Mouse (Mus musculus) liver, embryonic 16.5 days (tissue): ENCODE measurements around the gene Amh. TPM values are rescaled to one million over a fixed set of nuclear protein-coding genes. Genes with fewer than 3 reads are reported as not detected.

Experiments used
- ATAC-seq: fragments of 200-750 bp; cut with Nextera tagmentation; 2 replicates; pipeline ENCODE4 v1.8.0; 2017; ENCODE audit warnings: low read depth, mild to moderate bottlenecking, moderate number of reproducible peaks, moderate library complexity
- H3K27ac ChIP-seq: fragments of 300-500 bp; sonication (generic); 2 replicates; pipeline ENCODE4 v1.5.1; 2014; ENCODE audit warnings: mild to moderate bottlenecking, low read length
- H3K27me3 ChIP-seq: fragments of 300-500 bp; sonication (generic); 2 replicates; pipeline ENCODE4 v1.6.1; 2014; ENCODE audit warnings: low read depth, low read length, mixed read lengths; ENCODE audit not compliant: control insufficient read depth, insufficient read depth
- H3K36me3 ChIP-seq: fragments of 300-500 bp; sonication (generic); 2 replicates; pipeline ENCODE4 v1.6.1; 2014; ENCODE audit warnings: mild to moderate bottlenecking; ENCODE audit not compliant: control insufficient read depth, insufficient read depth
- H3K4me1 ChIP-seq: fragments of 300-500 bp; sonication (generic); 2 replicates; pipeline ENCODE4 v1.6.1; 2014; ENCODE audit warnings: low read depth, low read length, mixed read lengths; ENCODE audit not compliant: control insufficient read depth
- H3K4me2 ChIP-seq: fragments of 300-500 bp; sonication (generic); 2 replicates; pipeline ENCODE4 v1.6.1; 2014; ENCODE audit warnings: low read depth, low read length, mixed read lengths
- H3K4me3 ChIP-seq: fragments of 300-500 bp; sonication (generic); 2 replicates; pipeline ENCODE4 v1.5.1; 2014; ENCODE audit warnings: low read depth, mild to moderate bottlenecking, low read length
- H3K9ac ChIP-seq: fragments of 300-500 bp; sonication (generic); 2 replicates; pipeline ENCODE4 v1.6.1; 2014; ENCODE audit warnings: low read depth, low read length
- H3K9me3 ChIP-seq: fragments of 300-500 bp; sonication (generic); replicated peaks from 2 replicates; pipeline ENCODE4 v1.6.1; 2016; ENCODE audit warnings: low read length; ENCODE audit not compliant: control insufficient read depth
- WGBS: fragments of 180-500 bp; shearing (Covaris S2); extraction: QIAGEN DNeasy Blood & Tissue Kit; methylation state at CpG from one replicate; pipeline ENCODE4 v1.1.7; 2014; ENCODE audit not compliant: insufficient replicate concordance; 5-methylcytosine and 5-hydroxymethylcytosine counted together
- polyA plus RNA-seq: library from polyadenylated mRNA; unstranded; fragments of >200 nt; fragmentation: Nextera tagmentation; extraction: Ambion mirVana; gene quantifications from 2 replicates; pipeline ENCODE4 v1.2.1, GENCODE M21; 2015

Amh gene
- polyA plus RNA-seq, 1 experiment from 2014 or later: 0.08 TPM

- no peak overlapping the region for H3K27ac ChIP-seq
- H3K27me3 ChIP-seq: no peaks in the 10 kb centered on the region
- H3K9ac ChIP-seq: no peak overlapping the region
- 55% methylated on average over 3 of the region's 3 CpGs for WGBS
- H3K4me3 ChIP-seq: no peak overlapping the region
- no peaks in the 10 kb centered on the region for H3K9me3 ChIP-seq
- H3K4me2 ChIP-seq: no peak overlapping the region
- H3K4me1 ChIP-seq: peaks cover 38% of the 10 kb centered on the region
- peaks cover 18% of the 10 kb centered on the region for H3K36me3 ChIP-seq
- ATAC-seq: no peak
These were observed 43.2 kb upstream of the Amh start for GRCm38 (mm10) chr10:80761821-80762220.

DNA sequence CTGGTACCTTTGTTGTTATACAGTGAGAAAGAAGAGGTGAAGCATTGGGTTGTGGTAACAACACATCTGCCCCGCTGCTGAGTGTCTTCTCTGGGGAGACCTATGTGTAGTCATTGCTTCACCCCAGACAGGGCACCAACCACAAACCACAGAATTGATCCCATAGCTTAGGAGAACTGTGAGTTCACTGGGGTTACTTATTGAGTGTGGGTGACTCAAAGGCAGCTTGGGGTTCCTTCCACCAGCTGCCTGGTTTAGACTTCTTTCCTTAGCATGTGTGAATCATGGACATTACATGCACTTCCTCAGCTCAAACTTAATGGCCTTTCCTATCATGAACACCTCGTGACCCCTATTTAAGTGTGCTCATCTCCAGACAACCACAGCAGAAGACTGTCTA, 41.5 kb upstream of the Amh start:
- no peaks in the 10 kb centered on the region for H3K27me3 ChIP-seq
- H3K4me1 ChIP-seq: peaks cover 23% of the 10 kb centered on the region
- ATAC-seq: no peak
- H3K4me3 ChIP-seq: no peak overlapping the region
- H3K9ac ChIP-seq: no peak overlapping the region
- H3K4me2 ChIP-seq: no peak overlapping the region
- H3K9me3 ChIP-seq: no peaks in the 10 kb centered on the region
- peaks cover 31% of the 10 kb centered on the region for H3K36me3 ChIP-seq
- 56% methylated on average over 2 of the region's 2 CpGs for WGBS
- H3K27ac ChIP-seq: no peak overlapping the region

- Histone ChIP-seq H3K9ac (no peak overlapping the region), H3K4me2 (no peak overlapping the region), H3K4me1 (peaks cover 12% of the 10 kb centered on the region), H3K9me3 (no peaks in the 10 kb centered on the region), H3K27ac (no peak overlapping the region), H3K4me3 (no peak overlapping the region), H3K36me3 (peaks cover 48% of the 10 kb centered on the region), H3K27me3 (no peaks in the 10 kb centered on the region)
- no peak for ATAC-seq
- 92% methylated on average over 2 of the region's 2 CpGs for WGBS
These were observed 39.3 kb upstream of the Amh start for GRCm38 (mm10) chr10:80765746-80766145.

- no peak overlapping the region for H3K9ac ChIP-seq
- H3K27ac ChIP-seq: peak overlapping the region; percentile 64
- WGBS: 84% methylated on average over 10 of the region's 10 CpGs
These were observed 38.8 kb upstream of the Amh start for GRCm38 (mm10) chr10:80766161-80766815.

DNA sequence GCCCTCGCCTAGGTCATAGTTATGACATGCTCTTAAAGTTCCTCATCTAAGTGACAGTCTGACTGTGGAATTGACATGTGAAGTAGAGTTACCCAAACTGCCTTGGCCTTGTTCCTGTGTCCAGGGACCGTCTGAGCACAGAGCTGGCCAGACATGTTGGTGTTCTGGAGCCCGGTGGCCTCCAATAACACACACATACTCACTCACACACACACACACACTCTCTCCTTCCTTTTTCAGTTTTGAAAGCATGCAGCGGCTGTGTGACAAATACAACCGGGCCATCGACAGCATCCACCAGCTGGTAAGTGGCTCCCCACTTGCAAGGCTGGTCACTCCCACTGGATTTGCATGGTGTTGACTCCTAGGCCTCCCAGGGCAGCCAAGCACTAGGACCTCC, 36.7 kb upstream of the Amh start:
- H3K4me3 ChIP-seq: no peak overlapping the region
- no peaks in the 10 kb centered on the region for H3K9me3 ChIP-seq
- 75% methylated on average over 6 of the region's 6 CpGs for WGBS
- no peak for ATAC-seq
- H3K27ac ChIP-seq: no peak overlapping the region
- H3K4me2 ChIP-seq: no peak overlapping the region
- H3K27me3 ChIP-seq: no peaks in the 10 kb centered on the region
- H3K4me1 ChIP-seq: peaks cover 7% of the 10 kb centered on the region
- peaks cover 70% of the 10 kb centered on the region for H3K36me3 ChIP-seq
- H3K9ac ChIP-seq: no peak overlapping the region

More at GRCm38 (mm10) chr10:80766161-80766815, 38.8 kb upstream of the Amh start:
- ATAC-seq: peak; percentile 58
- Histone ChIP-seq H3K9me3 (no peaks in the 10 kb centered on the region), H3K27me3 (no peaks in the 10 kb centered on the region), H3K4me3 (no peak overlapping the region), H3K4me1 (peaks cover 9% of the 10 kb centered on the region), H3K4me2 (no peak overlapping the region), H3K36me3 (peaks cover 52% of the 10 kb centered on the region)

GRCm38 (mm10) chr10:80773816-80774215, 31.2 kb upstream of the Amh start:
- no peak overlapping the region for H3K4me3 ChIP-seq
- 68% methylated on average over 5 of the region's 5 CpGs for WGBS
- H3K4me2 ChIP-seq: no peak overlapping the region
- ATAC-seq: no peak
- H3K36me3 ChIP-seq: peaks cover 67% of the 10 kb centered on the region
- no peak overlapping the region for H3K9ac ChIP-seq
- peaks cover 17% of the 10 kb centered on the region for H3K4me1 ChIP-seq
- H3K27ac ChIP-seq: no peak overlapping the region
- no peaks in the 10 kb centered on the region for H3K27me3 ChIP-seq
- no peaks in the 10 kb centered on the region for H3K9me3 ChIP-seq

GRCm38 (mm10) chr10:80774549-80774948, 30.5 kb upstream of the Amh start:
- Histone ChIP-seq H3K27ac (peak overlapping the region; percentile 48), H3K4me3 (no peak overlapping the region), H3K4me2 (no peak overlapping the region), H3K9ac (no peak overlapping the region), H3K9me3 (no peaks in the 10 kb centered on the region), H3K4me1 (peaks cover 17% of the 10 kb centered on the region), H3K36me3 (peaks cover 67% of the 10 kb centered on the region), H3K27me3 (no peaks in the 10 kb centered on the region)
- WGBS: 26% methylated on average over 2 of the region's 2 CpGs
- peak; percentile 77 for ATAC-seq

DNA sequence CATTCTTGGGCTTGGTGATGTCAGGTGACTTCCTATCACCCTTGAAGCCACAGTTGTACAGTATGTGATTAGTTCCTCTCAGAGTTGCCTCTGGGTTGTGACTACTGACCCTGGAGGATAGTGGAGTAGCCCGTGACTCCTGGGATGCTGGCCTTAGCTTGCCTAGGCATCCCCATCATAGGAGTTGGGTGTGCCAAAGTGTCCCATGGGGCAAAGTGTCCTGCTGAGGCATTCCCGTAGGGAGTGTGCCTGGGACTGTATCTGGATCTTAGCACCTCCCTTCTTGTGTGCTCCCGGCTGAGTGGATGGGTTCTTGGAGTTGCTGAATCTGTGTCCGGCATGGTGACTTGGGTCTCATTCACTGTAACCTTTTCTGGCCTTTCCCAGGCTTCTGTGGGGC, 30.1 kb upstream of the Amh start:
- no peak overlapping the region for H3K4me3 ChIP-seq
- H3K4me2 ChIP-seq: no peak overlapping the region
- H3K36me3 ChIP-seq: peaks cover 63% of the 10 kb centered on the region
- peaks cover 14% of the 10 kb centered on the region for H3K4me1 ChIP-seq
- H3K27ac ChIP-seq: no peak overlapping the region
- no peaks in the 10 kb centered on the region for H3K9me3 ChIP-seq
- WGBS: 71% methylated on average over 4 of the region's 4 CpGs
- H3K27me3 ChIP-seq: no peaks in the 10 kb centered on the region
- 0 out of 2 replicates have a peak, but pooled peaks have one; percentile 8 for ATAC-seq
- H3K9ac ChIP-seq: no peak overlapping the region

DNA sequence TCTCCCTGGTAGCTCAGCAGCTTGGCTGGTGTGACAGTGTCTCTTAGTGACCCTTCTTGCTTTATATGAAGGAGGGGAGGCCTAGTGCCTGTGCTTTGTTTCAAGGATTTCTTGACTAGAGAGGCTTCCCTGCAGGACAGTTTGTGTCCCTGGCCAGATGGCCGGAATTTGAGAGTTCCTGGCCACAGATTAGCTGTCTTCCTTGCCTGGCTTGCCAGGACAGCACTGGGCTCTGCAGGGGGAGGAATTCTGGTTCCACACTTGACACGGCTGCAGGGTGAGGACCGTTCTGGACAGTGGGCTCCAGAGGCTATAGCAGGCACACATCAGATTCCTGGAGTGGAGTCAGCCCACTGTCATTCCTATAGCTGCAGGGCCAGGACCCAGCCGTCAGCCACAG, 29.3 kb upstream of the Amh start:
- H3K9ac ChIP-seq: no peak overlapping the region
- 82% methylated on average over 4 of the region's 4 CpGs for WGBS
- H3K4me2 ChIP-seq: no peak overlapping the region
- H3K9me3 ChIP-seq: no peaks in the 10 kb centered on the region
- H3K4me1 ChIP-seq: peaks cover 12% of the 10 kb centered on the region
- no peak overlapping the region for H3K4me3 ChIP-seq
- no peaks in the 10 kb centered on the region for H3K27me3 ChIP-seq
- no peak for ATAC-seq
- peaks cover 59% of the 10 kb centered on the region for H3K36me3 ChIP-seq
- no peak overlapping the region for H3K27ac ChIP-seq
